Comparison of ENCODE assay signal across 7 mouse cellular contexts in the genomic region with DNA sequence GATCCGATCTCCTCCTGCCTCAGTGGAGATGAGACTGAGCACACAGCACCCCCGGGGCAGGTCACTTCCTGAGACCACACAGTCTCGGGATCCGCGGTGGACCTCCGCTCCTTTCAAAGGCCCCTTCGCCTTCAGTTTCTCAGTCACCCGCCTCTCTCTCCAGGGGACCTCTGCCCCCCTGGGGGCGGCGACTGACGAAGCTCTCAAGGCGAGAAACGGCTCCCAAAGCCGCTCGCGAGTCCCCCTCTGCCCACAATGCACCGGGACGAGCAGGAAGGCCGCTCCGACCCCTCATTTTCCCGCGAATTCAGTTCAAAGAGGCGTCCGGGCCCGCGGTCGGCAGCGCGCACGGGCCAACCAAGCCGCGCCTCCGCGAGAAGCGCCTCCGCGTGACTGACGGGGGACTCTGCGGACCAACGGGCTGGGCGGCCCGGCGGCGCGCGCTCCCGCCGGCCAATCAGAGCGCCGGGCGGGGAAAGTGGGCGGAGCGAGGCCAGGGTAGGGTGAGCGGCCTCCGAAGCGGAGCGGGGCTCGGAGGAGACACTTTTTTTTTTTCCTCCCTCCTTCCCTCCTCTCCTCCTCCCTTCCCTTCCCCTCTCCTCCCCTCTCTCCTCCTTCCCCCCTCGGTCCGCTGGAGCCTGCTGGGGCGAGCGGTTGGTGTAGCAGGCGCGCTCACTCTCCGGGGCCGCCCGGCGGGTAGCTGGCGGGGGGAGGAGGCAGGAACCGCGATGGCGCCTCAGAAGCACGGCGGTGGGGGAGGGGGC. TPM values are rescaled to one million over a fixed set of nuclear protein-coding genes. Genes with fewer than 3 reads are reported as not detected.
DNase-seq lines count a peak whose midpoint lies in the region; ATAC-seq lines count a peak whose summit lies in the region.

A gene (plus strand): TSS at position 515 of the 764 bp plus-strand sequence.

- H3K9me3 ChIP-seq in embryonic facial prominence, embryonic 12.5 days = no peaks in the 10 kb centered on the region
- H3K9me3 ChIP-seq in limb, embryonic 11.5 days (ENCODE audit: control insufficient read depth, low read length) = no peaks in the 10 kb centered on the region
- no peaks in the 10 kb centered on the region for H3K9me3 ChIP-seq in midbrain, embryonic 14.5 days (ENCODE audit: control insufficient read depth, low read length)

- H3K4me2 ChIP-seq in embryonic facial prominence, embryonic 12.5 days (replicated peaks) = peak within 1 kb of the TSS; percentile 59
- peak within 1 kb of the TSS; percentile 71 for H3K4me2 ChIP-seq in limb, embryonic 11.5 days (ENCODE audit: low read depth, severe bottlenecking)
- H3K4me2 ChIP-seq in midbrain, embryonic 14.5 days (ENCODE audit: low read length) = peak within 1 kb of the TSS; percentile 78

- peaks cover 3% of the 10 kb centered on the region; the same call in 1 of the 2 replicates for H3K4me1 ChIP-seq in embryonic facial prominence, embryonic 12.5 days
- H3K4me1 ChIP-seq in limb, embryonic 11.5 days (ENCODE audit: control insufficient read depth, insufficient read depth, low read length) = no peaks in the 10 kb centered on the region
- peaks cover 4% of the 10 kb centered on the region for H3K4me1 ChIP-seq in midbrain, embryonic 14.5 days (ENCODE audit: control insufficient read depth, insufficient read depth, low read length)

- under 1% methylated on average over 64 of the region's 74 CpGs for WGBS in embryonic facial prominence, embryonic 12.5 days
- WGBS in limb, embryonic 11.5 days = 0% methylated on average over 71 of the region's 74 CpGs
- WGBS in midbrain, embryonic 14.5 days = under 1% methylated on average over 74 of the region's 74 CpGs

- DNase-seq in adrenal gland, postnatal 25 days = peak; percentile 96
- DNase-seq in heart, adult 11 months = peak; percentile 100
- DNase-seq in kidney, adult 18-20 months = peak; percentile 93
- DNase-seq in limb, embryonic 11.5 days (ENCODE audit: low spot score) = peak; percentile 98
- DNase-seq in midbrain, embryonic 14.5 days = peak; percentile 99
- peak; percentile 90 to 92 for DNase-seq in spleen, adult 18-20 months

- H3K27me3 ChIP-seq in embryonic facial prominence, embryonic 12.5 days = no peaks in the 10 kb centered on the region
- H3K27me3 ChIP-seq in limb, embryonic 11.5 days (ENCODE audit: control insufficient read depth, insufficient read depth, low read length) = no peaks in the 10 kb centered on the region
- H3K27me3 ChIP-seq in midbrain, embryonic 14.5 days (ENCODE audit: control insufficient read depth, insufficient read depth, low read length) = no peaks in the 10 kb centered on the region

- peak within 1 kb of the TSS; percentile 96 for H3K9ac ChIP-seq in embryonic facial prominence, embryonic 12.5 days
- peak within 1 kb of the TSS; percentile 81 for H3K9ac ChIP-seq in limb, embryonic 11.5 days (ENCODE audit: low read length)
- peak within 1 kb of the TSS; percentile 84 for H3K9ac ChIP-seq in midbrain, embryonic 14.5 days (replicated peaks; ENCODE audit: low read length)

- peak within 1 kb of the TSS; percentile 91 for H3K4me3 ChIP-seq in embryonic facial prominence, embryonic 12.5 days
- peak within 1 kb of the TSS; percentile 87 for H3K4me3 ChIP-seq in limb, embryonic 11.5 days (ENCODE audit: low read depth, low read length)
- peak within 1 kb of the TSS; percentile 92 for H3K4me3 ChIP-seq in midbrain, embryonic 14.5 days (replicated peaks; ENCODE audit: low read depth, low read length)

- peak; percentile 89 for ATAC-seq in embryonic facial prominence, embryonic 12.5 days (ENCODE audit: insufficient number of reproducible peaks, insufficient read depth, low FRiP score, low TSS enrichment)
- ATAC-seq in limb, embryonic 11.5 days (ENCODE audit: insufficient number of reproducible peaks, low FRiP score, low TSS enrichment, low read depth) = peak; percentile 89
- ATAC-seq in midbrain, embryonic 14.5 days (ENCODE audit: low FRiP score, low TSS enrichment) = peak; percentile 97

- peaks cover 6% of the 10 kb centered on the region; the same call in 1 of the 2 replicates for H3K36me3 ChIP-seq in embryonic facial prominence, embryonic 12.5 days
- H3K36me3 ChIP-seq in limb, embryonic 11.5 days (ENCODE audit: control insufficient read depth, insufficient read depth, low read length) = peaks cover 4% of the 10 kb centered on the region; the same call in 1 of the 2 replicates
- H3K36me3 ChIP-seq in midbrain, embryonic 14.5 days (ENCODE audit: control insufficient read depth, insufficient read depth, low read length) = peaks cover 8% of the 10 kb centered on the region

- H3K27ac ChIP-seq in embryonic facial prominence, embryonic 12.5 days = peak within 1 kb of the TSS; percentile 100
- peak within 1 kb of the TSS; percentile 99 for H3K27ac ChIP-seq in limb, embryonic 11.5 days (replicated peaks; ENCODE audit: low read depth, low read length)
- H3K27ac ChIP-seq in midbrain, embryonic 14.5 days (replicated peaks; ENCODE audit: low read depth, low read length) = peak within 1 kb of the TSS; percentile 97

RNA-seq across cellular contexts. Expression of the gene that starts here (rescaled TPM):
- total RNA-seq in adrenal gland, postnatal 25 days (2021) = 61.3 and 66.7 TPM in 2 replicates
- polyA plus RNA-seq in embryonic facial prominence, embryonic 12.5 days (2016; fragmentation: Nextera tagmentation; extraction: Ambion mirVana) = 25.2 and 28.0 TPM in 2 replicates
- polyA plus RNA-seq in limb, embryonic 11.5 days (2014; fragmentation: Nextera tagmentation; extraction: Ambion mirVana) = 25.7 and 27.7 TPM in 2 replicates
- 18.1 and 21.4 TPM in 2 replicates for polyA plus RNA-seq in midbrain, embryonic 14.5 days (2014; fragmentation: Nextera tagmentation; extraction: Ambion mirVana)

Comparison
In these comparisons a context has a peak if more than half of its experiments do, and no peak if none do; other contexts are left out.
1. Peak in every context shown above with its lines: DNase-seq, ATAC-seq, H3K4me3 ChIP-seq and H3K27ac ChIP-seq.